Mouse (Mus musculus): ENCODE data around the gene Gpsm2.
A peak's percentile ranks its signal among the peaks of the same experiment; 100 is the strongest.
"Not testable (repeated sequence)": the region's sequence is repeated elsewhere in the genome, so short reads cannot be mapped to it uniquely, and the experiment has no call there.

Gene Gpsm2

DNA sequence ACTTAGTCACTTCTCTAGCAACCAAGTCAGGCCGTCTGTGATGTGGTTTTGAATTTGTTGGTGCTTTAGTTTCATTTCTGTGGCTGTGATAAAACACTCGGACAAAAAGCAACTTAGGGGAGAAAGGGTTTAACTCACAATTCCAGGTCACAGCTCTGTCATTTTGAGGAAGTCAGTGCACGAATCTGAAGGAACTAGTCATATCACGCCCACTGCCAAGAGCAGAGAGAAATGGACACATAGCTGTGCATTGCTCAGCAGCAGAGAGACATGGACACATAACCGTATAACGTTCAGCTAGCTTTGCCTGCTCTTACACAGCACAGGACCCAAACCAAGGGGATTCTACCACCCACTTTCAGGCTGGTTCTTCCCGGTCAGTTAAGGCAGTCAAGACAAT, 4.3 kb upstream of the Gpsm2 start:
- no peak for DNase-seq (ENCODE audit: low read depth, low spot score)

- DNase-seq (ENCODE audit: low read depth, low spot score), result no peak
These were observed 775 bp downstream of the Gpsm2 start for GRCm38 (mm10) chr3:108721076-108721991.

DNA sequence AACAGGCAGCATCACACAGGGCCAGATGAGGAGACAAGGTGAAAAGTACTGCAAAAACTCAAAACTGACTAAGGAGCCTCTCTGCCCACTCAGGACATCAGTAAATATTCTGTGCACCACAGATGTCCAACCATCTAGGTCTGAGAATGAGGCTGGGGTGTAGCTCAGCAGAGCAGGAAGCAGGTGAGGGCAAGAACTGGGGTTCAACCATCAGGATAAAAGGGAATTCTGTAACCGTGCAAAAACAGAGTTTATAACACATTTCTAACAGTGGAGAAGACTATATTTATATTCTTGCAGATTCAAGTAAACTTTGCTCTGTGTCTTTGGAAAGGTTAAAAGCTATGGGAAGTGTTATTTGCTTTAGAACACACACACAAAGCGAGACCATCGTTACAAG, 2.3 kb downstream of the Gpsm2 start:
- no peak for DNase-seq (ENCODE audit: low read depth, low spot score)

DNA sequence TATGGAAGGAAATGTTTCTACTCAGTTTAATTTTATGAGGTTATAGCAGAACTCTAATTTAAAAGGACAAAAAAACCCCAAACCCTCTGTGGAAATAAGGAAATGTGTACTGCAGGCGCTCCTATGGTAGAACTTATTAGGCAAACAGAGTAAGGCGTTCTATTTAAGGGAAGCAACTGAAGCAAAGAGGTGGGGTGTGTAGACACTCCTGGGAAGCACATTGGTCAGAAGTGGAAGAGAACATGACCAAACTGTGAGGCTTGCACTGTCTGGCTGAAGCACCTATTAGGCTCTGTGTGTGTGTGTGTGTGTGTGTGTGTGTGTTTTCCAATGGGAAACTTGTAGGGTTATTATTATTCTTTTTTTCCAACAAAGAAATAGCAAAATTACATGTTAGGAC, 2.8 kb downstream of the Gpsm2 start:
- no peak for DNase-seq (ENCODE audit: low read depth, low spot score)

- no peak for DNase-seq (ENCODE audit: low read depth, low spot score)
These were observed 4.1 kb downstream of the Gpsm2 start for GRCm38 (mm10) chr3:108717896-108718502.

GRCm38 (mm10) chr3:108714837-108715236, 7.3 kb downstream of the Gpsm2 start:
- no peak for DNase-seq (ENCODE audit: low read depth, low spot score)

DNA sequence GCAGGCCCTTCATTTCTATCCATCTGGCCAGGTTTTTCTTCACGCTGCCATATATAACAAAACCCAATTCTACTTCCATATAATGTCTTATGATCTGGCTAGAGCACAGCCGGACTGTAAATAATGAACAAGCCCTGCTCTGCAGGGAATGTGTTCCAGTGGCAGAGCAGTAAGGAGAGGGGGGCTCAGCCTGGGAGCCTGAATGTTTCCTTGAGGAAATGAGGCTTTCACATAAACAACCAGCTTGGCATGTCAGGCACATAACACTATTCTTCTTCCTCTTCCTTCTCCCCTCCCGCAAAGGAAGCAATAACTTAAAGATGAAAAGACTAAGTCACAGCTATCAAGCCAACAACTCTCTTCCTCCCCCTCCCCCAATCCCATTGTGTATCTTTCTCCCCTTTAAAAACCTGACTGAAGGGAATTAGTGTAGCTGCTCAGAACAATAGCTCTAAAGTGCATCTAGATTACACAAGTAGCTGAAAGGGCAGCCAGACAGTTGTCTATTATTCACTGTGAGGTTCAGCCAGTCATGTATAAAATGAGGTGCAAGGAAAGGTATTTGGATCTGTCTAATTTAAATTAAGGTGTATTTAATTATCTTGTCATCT, 8.9 kb downstream of the Gpsm2 start:
- DNase-seq (ENCODE audit: low read depth, low spot score), result no peak

GRCm38 (mm10) chr3:108711296-108711695, 10.8 kb downstream of the Gpsm2 start:
- no peak for DNase-seq (ENCODE audit: low read depth, low spot score)

DNA sequence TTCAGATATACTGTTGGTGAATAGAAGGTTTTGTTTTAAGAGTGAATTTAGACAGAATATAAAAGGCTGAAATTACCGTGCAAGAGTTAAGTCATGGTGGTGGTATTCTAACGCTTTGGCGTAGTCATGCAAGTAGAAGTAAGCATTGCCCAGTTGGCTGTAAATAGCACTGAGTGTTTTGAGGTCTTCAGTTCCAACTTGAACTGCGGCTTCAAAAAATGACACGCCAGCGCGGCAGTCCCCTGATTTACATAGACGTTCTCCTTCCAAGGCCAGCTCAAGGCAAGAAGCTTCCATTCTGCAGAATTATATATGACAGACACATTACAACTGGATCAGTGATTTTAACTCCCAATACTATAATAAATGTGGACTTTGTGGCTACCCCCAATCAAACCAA, 19.3 kb downstream of the Gpsm2 start:
- no peak for DNase-seq (ENCODE audit: low read depth, low spot score)

DNA sequence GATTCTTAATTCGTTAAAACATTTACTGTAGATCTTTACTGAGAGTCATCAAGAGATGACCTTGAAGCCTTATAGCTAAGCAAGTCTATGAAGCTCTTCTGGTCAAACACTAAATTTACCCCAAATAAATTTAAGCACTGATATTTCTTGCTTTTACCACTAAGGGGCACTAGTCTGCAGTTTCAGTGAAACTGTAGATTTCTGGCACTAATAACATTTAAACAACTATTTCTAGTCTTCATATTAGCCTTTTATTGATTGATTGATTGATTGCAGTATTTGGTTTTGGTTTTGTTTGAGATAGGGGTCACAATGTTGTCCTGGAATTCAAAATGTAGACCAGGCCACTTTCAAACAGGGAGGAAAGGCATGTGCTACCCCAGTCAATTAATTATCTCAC, 20.9 kb downstream of the Gpsm2 start:
- no peak for DNase-seq (ENCODE audit: low read depth, low spot score)

- no peak for DNase-seq (ENCODE audit: low read depth, low spot score)
These were observed 22.3 kb downstream of the Gpsm2 start for GRCm38 (mm10) chr3:108699786-108700185.

- DNase-seq (ENCODE audit: low read depth, low spot score), result no peak
These were observed 23.4 kb downstream of the Gpsm2 start for GRCm38 (mm10) chr3:108698662-108699061.

DNA sequence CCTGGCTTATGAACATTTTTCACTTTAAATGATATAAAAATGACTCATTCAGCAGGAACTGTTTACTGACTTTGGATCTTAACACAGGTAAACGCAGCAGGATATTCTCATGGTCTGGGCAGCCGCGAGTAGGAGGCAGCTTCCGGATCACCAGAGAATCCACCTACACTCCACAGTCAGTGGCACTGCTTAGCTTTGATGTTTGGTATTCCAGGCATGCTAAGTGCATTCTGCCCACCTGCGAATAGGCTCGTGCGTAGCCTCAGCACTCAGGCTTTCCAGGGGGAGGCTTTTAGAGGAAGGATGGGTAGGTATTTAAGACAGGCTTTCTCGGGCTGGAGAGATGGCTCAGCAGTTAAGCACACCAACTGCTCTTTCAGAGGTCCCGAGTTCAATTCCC, 27.8 kb downstream of the Gpsm2 start:
- peak; percentile 52 for DNase-seq (ENCODE audit: low read depth, low spot score)

DNA sequence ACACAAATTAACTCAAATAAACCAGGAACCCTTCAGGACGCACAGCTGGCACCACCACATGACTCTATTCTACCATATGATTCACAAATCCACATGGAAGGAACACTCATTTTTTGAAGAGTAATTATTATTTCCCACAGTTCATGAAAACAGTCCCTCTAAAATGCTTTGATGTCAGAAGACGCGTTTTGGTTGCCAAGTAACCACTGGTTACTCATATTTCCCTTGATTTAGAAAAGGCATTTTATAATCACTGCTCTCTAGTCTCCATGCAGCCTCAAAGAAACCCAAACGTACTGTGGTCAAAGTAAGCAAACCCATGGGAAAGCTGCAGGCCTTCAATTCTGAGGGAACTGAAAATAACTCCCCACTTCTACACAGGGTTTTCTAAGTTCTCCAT, 32.1 kb downstream of the Gpsm2 start:
- peak; percentile 33 for DNase-seq (ENCODE audit: low read depth, low spot score)

DNA sequence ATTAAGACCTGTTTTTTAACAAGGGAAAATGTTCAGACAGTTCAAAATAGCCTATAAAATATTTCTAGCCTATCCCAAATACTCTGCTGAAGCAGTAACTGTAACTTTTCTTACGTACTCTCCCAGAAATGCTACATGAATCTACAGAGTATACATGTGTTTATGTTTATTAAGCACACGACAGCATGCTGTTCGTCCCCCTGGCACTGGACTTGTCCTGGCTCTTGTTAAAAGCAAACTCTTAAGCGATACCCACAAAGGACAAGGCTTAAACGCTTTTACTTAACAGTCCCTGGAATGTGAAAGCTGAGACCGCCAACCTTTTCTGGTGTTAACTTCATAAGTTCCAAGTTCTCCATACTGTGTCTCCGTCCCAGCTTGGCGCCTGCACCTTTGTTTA, 32.7 kb downstream of the Gpsm2 start:
- no peak for DNase-seq (ENCODE audit: low read depth, low spot score)

DNA sequence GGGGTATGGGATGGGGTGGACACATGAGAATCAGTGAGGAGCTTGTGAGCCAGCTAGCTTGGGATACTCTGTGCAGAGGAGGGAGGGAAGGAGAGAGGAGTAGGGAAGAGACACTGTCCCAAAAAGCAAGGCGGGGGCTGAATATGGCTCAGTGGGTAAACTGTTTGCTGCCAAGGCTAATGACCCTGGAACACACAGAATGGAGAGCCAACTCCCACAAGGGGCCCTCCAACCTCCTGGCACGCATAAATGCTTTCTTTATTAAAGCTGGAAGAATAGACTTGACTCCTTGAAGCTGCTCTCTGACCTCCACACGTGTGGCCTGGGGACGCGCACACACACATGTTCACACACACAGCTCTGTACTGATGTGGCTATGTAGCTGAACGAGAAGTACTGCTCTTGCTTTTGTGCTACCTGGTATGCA, 33.1 kb downstream of the Gpsm2 start:
- DNase-seq (ENCODE audit: low read depth, low spot score), result no peak

- no peak for DNase-seq (ENCODE audit: low read depth, low spot score)
These were observed 36.4 kb downstream of the Gpsm2 start for GRCm38 (mm10) chr3:108685701-108686100.

- DNase-seq (ENCODE audit: low read depth, low spot score), result not testable (repeated sequence)
These were observed 38.5 kb downstream of the Gpsm2 start for GRCm38 (mm10) chr3:108683597-108683996.

GRCm38 (mm10) chr3:108681004-108681403, 41.1 kb downstream of the Gpsm2 start:
- no peak for DNase-seq (ENCODE audit: low read depth, low spot score)

- DNase-seq (ENCODE audit: low read depth, low spot score), result no peak
These were observed 45.5 kb downstream of the Gpsm2 start for GRCm38 (mm10) chr3:108676616-108677015.

GRCm38 (mm10) chr3:108660941-108661340, 61.2 kb downstream of the Gpsm2 start:
- DNase-seq (ENCODE audit: low read depth, low spot score), result no peak

DNA sequence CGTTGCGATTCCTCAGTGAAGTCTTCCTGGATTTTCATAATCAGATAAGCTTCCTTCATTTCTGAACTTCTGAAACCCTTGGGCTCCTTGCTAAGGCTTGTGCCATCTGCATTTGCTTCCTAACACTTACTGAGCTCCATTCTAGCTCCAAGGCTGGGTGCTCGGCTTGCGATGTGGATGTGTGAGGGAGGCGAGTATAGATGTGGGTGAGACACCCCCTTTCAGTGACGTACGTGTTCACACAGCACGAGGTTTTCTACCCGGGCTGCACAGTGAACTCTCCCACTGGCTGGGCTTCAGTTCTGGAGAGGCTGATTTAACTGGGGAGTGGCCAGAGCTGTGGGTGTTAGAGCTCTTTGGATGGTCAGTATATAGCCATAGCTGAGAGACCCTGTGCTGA, 63.5 kb downstream of the Gpsm2 start:
- DNase-seq (ENCODE audit: low read depth, low spot score), result no peak

- no peak for DNase-seq (ENCODE audit: low read depth, low spot score)
These were observed 66.6 kb downstream of the Gpsm2 start for GRCm38 (mm10) chr3:108655486-108655885.
